Mouse (Mus musculus): Measurements from ENCODE around the gene Myo3b. TPM values are rescaled to one million over a fixed set of nuclear protein-coding genes. Genes with fewer than 3 reads are reported as not detected.
"Not testable (repeated sequence)": the region's sequence is repeated elsewhere in the genome, so short reads cannot be mapped to it uniquely, and the experiment has no call there.

The Myo3b gene
- polyA plus RNA-seq, 1 experiment from 2014 or later: 0.62 TPM

DNA sequence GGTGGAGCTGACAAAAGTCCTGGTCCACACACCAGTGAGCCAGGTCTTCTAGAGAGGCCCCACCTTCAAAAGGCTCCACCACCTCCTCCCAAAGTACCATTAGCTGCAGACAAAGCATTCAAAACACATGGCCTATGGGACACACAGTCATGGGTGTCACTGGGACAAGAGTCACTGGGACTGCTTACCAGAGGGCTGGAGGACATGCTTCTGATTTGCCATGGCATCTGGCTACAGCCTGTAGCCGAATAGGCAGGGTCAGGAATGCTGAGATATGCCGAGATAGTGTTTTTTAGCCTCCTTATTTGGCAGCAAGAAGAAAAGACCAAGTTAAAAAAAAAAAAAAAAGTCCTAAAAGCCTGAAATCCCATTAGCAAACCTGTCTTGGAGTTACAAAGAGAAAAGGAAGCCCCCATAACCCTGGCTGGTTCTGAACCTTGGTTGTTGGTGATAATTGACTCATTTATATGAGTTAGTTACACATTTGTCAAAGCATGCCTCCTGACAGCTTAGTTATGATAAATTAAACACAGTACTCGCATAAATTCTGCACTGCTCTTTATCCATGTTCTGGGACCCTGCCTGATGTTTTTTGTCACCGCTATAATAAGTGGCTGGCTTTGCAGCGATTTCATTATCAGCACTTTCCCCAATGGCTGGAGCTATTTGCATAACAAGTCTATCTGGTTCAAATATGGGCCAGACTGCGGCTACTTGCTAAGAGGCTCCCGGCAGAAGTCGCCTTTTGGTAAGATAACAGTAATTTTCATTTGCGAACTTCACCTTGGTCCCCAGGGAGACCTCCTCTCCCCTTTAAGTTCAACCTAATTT is 156.7 kb downstream of the Myo3b start:
- DNase-seq (ENCODE audit: low spot score): no peak

DNA sequence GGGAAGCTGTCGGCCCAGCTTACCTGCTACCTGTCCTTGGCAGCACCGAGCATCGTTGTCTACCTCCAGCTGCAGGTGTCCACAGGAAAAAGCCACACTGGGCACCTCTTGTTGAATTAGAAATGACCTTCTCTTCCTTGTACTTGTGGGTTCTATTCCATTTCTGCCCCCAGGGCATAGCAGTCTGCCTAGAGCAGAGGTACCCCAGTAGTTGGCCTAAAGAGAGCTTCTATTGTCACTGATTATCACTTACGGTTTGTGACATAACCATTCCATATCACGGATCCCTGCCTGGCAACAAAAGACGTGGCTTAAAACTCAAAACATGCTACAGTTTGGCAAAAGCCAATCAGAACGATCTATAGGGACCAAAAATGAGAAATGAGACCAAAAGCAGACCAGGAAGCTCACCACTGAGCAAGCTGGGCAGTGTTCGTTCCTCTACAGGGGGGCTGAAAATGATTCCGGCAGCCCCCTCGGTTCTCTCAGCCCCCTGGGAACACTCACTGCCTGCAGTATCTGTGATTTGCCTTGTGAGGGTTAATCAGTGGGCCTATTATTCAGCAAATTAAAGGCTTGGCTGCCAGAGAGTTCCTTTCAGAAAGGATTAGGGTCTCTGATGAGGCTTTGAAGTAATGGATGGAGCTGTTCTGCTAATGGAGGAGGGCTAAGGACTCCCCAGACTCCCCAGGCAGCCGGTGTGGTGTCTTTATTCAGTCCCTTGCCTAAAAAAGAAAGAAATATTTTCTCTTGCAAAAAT is 163.1 kb downstream of the Myo3b start:
- DNase-seq (ENCODE audit: low spot score): no peak

DNA sequence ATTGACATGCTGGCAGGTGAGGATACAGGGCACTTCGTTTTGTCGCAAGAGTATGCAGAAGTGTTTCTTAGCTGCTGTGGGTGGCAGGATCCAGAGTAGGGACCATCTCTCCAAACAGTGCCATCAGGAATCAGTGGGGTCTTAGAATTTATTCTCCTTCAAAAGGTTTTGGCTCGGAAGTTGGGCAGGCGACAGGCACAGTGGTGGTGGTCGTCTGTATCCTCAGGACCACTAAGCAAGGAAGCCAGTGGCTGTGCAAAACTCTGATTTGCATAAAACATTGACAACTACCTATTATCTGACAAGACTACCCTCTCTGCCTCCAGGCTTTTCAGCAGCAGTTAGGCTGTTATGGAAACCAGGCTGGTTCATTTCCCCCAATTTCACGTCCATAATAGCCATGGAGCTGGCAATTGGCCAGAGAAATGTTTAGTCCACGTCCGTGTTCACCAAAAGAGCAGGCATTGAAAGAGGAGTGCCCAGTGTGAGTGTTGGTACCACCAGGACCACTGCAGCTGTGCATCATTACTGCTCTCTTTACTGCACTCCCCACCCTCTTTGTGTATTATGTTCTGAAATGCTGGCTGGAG is 163.7 kb downstream of the Myo3b start:
- no peak for DNase-seq (ENCODE audit: low spot score)

DNA sequence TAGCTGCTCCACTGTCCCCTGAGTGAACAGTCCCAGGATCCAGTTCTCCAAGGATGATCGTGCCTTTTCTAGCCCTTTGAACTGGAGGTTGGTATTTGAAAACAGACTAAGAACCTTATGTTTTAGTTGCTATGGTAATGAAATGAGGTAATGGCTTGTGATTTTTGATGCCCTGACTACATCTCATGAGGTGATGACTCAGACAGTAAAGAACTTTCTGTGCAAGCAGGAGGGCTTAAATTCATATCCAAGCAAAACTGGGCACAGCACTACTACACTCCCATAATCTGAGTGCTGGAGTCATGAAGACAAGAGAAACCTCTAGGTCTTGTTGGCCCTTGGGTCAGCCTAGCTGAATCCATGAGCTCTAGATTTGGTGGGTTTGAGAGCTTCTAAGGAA is 169.5 kb downstream of the Myo3b start:
- no peak for DNase-seq (ENCODE audit: low spot score)

DNA sequence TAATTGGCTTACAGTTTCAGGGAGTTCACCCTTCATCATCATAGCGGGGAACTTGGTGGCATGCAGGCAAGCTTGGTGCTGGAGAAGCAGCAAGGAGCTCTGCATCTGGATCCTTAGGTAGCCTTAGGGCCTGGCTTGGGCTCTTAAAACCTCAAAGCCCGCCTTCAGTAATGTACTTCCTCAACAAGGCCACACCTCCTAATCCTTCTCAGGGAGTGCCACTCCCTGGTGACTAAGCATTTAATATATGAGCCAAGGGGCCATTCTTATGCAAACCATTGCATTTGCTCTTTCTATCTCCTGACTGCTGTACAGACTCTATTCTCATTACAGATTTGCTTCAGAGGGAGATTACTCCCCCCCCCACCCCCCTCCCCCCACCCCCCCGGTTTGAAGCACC is 170.9 kb downstream of the Myo3b start:
- no peak for DNase-seq (ENCODE audit: low spot score)

DNA sequence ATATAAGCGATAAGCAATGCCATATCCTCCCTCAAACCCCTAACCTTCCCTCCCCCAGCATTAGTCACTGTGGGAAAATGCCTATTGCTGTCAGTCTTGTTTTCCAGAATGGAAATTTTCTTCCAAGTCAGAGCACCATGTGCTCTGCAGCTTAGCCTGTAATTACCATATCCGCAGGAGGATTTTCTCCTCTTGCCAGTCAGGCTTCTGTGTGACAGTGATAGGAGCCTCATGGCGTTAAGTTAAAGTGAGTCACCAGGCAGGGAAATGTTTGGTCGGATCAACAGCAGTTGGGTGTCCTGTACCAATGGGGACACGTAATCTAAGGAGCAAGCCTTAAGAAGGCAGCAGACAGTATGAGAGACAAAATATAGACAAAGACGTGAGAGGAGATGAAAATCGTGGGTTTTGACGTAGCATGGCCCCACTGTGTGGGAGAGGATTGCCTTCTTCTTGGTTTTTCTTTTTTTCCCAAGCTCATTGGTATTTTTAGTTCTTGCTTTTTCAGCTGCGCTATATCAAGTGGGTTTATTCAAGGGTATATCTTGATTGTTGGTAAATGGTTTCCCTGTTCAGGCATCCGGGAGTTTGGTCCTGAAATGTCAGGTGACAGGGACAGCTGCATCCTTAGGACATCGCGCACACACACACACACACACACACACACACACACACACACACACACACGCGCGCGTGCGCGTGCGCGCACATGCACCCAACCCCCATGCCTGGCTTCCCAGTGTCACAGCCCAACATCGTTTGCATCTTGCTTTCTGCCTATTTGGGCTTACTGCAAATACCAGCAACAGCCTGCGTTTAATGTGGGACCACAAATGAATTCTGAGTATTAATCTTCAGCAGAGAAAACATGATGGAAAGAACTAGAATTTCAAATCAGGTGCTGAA is 171.8 kb downstream of the Myo3b start:
- no peak for DNase-seq (ENCODE audit: low spot score)

DNA sequence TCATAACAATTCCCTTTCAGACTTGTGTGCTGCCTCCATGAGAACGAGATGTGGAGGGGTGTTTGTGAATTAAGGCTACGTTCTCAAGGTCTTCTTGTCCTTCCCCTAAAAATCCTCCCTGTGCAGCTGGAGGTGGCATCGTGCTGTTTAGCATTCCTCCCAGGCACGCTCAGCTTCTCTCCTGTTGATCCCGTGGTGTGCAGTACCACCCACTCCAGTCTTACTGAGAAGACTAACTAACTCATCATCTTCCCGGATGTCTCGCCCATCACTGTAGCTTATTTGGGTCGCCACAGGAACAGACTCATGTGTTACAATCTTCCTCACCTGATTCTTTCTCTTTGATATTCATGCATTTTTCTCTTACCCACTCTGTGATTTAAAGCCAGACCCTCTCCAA is 175.5 kb downstream of the Myo3b start:
- DNase-seq (ENCODE audit: low spot score): no peak

DNA sequence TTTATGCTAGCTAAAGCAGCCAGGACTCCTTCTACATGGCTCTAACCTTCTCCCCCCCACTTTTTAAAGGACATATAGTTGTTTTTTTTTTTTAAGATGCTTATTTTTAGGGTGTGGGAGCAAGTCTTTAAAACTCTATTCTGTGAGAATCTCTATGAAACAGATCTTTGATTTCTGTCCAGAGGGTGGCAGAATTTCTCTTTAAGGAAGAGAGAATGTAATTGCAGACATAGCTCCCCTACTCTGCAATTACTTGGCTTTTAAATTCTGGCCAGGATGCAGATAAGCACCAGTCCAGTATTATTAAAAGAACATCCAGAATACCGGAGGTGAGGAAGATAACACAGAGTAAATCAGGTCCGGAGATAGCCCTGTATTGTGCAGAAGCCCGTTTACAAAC is 178.9 kb downstream of the Myo3b start:
- no peak for DNase-seq (ENCODE audit: low spot score)

DNA sequence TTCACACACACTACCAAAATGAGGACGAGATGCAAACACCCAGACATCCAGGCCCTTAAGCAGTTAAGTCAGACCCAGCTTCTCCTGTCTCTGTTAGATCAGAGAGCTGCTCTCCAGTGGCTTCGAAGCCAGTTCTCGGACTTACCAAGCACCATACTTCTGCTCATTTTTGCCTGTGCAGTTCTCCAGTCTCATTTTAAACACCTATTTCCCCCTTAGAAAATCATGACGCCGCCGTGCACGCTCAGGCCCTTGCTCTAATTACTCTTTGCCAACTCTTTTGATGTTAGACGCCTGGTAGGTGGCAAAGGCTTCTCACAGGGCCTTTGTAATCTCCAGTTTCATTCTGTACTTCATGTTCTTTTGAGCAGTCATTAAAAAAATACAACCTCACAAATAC is 179.5 kb downstream of the Myo3b start:
- DNase-seq (ENCODE audit: low spot score): no peak

DNA sequence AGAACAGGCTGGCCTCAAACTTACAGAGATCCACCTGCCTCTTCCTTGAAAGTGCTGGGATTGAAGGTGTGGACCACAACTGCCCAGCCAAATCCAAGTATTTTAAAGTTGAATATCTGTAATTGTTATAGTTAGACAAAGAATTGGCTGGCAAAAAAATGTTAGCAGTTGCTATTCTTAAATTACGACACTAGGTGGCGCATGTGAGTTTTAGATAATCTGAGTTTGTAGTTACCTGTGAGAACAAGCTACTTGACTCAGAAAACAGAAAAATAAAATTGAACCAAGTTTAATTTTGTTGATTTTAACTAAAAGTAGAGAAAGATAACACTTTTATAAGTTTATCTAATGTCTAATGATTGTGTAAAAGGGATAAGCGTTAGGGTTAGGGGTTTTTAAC is 187.8 kb downstream of the Myo3b start:
- peak; percentile 22 for DNase-seq (ENCODE audit: low spot score)

DNA sequence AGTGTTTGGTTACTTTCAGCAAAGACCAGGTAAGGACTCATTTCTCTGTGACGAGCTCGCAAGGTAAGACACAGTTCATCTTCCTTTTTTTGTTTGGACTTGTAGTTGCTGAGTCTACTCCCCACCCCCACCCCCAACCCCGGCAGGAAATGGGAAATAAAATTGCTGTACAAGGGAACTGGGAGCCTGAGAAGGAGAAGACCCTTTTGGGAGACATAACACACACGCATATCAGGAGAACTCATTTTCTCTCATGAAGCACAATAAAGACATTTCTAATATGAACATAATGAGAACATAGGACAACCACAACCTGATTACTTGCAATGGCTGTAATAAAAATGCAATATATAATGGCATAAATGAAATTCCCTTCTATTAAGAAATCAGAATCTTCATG is 195.5 kb downstream of the Myo3b start:
- DNase-seq (ENCODE audit: low spot score): not testable (repeated sequence)

DNA sequence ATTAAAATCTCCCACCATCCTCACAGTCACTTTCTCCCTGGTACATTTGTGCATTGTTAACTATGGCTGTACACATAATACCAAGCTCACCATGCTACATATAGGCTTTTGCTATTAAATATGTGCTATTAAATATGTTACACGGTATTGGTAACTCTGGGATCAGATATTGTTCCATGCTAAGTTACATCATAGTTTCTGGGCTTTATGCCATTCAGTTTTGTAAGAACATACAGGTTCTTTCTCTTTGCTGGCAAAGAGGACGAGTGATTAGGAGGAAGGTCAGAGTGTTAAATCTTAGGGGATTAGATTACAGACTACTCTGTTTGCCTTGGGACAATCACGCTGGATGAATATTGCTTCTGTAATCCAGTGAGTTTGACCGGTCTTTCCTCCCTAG is 207.1 kb downstream of the Myo3b start:
- no peak for DNase-seq (ENCODE audit: low spot score)

DNA sequence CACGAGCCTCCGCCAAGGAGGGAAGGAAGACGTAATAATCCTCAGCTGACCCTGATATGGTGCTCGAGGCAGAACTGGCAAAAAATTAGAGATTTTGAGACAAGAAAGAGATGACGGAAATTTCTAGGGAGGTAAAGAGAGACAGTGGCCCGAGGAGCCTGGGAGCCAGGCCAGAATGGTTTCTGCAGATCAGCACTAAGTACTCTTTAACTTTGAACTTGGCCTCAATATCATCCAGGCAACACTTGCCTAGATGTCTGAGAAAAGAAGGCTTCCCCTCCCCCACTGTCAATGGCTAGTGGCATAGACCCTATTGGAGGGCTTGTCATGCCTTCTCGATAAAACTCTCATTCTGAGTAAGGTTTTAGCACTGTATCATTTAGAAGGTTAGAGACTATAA is 209.7 kb downstream of the Myo3b start:
- DNase-seq (ENCODE audit: low spot score): no peak

DNA sequence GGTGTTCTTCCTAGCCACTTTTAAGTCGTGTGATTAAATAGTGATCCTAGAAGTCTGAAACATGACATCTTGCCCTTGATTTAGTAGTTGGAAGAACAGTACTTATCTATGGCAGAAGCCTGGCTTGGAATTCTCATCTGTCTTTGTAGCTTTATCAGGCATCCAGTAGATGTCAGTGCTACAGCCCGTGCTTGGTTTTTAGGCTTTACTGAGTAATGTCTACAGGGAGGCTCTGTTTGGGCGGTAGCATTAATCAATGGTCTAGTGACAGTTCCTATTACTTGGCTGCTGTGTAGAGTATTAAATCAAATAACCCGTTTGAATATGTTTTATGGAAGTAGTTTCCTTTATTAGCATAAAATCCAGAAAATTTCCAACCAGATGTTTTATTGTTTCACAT is 210.9 kb downstream of the Myo3b start:
- DNase-seq (ENCODE audit: low spot score): no peak

DNA sequence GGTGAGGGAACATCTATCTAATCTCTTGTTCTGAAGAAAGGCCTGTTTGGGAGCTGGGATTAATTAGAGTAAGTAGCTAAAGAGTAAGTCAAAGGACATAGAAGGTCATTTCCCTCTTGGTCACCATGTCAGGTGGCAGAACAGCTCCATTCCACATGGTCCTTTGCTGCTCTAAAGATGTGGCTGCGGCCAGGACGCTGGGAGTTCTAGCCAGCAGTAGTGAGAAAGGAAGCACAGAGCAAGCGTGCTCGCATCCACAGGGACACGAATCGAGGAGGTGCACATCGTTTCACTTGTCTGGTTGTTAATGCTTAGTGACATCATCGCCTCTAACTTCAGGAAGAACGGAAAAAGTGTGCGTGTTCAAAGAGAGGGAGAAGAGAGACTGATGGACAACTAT is 212.3 kb downstream of the Myo3b start:
- no peak for DNase-seq (ENCODE audit: low spot score)

DNA sequence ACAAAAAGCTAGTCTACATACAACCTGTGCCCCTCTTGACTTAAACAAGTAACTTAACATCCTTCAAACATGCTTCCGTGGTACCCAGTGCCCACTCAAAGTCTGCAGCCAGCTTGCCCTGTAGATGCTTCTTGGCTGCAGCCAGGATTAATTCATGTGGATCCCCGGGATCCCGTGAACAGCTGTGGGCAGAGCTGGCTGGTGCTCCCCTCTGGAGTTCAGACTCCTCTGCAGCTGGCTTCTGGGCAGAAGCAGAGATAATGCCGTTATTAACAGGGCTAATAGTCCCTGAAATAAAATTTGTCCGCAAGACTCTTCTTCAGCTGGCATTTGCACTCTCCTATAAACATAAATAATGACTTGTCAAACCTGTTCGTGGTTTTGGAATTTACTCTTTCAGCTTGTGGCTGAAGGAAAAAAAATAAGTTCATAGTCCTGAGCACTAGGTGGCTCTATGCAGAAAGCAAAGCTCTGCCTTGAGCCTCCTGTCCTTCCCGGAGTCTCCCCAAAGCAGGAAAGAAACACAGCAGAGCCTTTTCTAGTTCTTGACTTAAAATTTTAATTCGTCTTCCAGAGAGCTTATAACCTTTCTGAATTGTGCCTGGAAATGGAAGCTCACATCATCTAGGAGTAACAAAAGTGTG is 220.6 kb downstream of the Myo3b start:
- DNase-seq (ENCODE audit: low spot score): no peak

DNA sequence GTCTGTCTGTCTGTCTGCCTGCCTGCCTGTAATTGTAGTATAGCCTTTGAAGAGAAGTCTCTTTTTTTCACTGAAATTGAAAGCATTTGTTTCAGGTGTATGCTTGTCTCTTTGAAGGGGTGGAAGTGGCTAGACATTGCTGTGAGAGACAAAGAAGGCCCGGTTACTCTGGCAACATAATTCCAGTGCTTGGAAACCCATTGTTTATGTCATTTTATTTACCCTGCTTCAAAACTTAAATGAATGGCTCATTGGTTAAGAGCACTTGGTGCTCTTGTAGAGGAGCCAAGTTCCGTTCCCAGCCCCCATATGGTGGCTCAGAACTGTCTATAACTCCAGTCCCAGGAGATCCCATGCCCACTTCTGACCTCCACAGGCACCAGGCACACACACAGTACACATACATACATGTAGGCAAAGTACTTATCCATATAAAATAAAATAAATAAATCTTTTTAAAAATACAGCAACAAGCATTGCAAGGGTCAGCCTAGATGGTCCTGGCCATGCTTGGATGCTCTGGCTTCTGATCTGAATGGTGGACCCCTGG is 221.8 kb downstream of the Myo3b start:
- no peak for DNase-seq (ENCODE audit: low spot score)

DNA sequence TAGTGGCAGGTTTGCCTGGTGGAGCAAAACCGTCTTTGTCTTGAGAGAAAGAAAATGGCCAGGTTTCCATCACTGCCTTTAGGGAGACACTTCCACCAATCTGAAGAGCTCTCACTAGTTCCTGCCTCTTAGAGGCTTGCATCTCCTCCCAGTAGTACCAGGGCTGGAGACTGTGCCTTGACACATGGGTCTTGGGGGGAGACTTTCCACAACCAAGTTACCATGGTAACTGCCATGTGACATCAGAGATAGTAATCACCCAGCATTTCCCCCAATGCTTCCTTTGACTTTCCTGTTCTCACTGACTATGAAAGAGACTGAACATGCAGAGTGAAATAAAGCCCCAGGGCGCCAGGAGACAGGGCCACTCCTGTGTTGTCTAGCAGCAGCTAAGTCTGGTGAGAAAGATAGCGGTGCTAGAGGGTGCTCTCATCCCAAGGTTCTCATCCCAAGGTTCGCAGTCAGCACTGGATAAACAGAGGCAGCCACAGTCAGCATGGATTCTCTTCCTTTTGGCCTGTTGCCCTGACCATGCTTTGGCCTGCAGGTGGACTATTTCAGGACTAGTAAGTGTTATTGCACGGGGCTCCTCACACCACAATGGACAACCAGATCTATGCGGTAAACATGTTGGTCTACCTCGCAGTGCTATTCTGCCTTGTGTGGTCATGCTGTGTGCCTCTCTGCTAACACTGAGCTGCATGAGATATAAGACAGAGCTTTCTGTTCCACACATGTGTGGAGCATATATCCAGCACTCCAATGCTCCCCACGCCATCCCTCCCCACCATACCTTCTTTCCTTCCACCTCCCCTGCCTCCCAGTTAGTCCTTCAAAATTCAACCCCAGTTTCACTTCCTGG is 223.0 kb downstream of the Myo3b start:
- DNase-seq (ENCODE audit: low spot score): peak; percentile 64

DNA sequence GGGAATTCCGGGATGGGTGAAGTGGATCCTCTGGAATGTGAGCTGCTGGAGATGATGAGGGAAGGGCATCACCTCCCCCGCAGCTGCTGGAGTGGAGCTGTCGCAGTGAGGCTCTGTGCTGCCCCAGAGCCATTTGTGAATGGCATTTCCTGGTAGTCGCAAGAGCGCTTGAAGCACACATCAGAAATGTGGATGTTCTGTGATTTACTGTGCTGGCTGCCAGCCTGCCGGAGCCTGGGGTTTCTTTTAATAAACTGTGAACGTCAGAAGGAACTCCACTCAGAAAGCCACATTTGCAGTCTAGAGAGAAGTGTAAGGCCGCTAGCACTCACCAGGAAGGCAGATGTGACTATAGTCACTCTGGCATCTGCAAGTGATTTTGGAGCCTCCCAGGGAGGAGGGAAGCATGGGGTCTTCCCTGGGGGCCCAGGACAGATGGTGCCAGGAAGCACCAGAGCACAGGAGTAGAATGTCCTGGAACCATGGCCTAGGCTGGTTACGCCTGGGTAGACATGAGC is 223.7 kb downstream of the Myo3b start:
- DNase-seq (ENCODE audit: low spot score): no peak
